Mouse (Mus musculus): ENCODE measurements at regions not wholly inside any gene's neighbourhood (a gene's known extent, or its start where the extent isn't known, plus 50 kb on each side); places are given as distances from the start of the nearest gene placed in this dataset.

- TF ChIP-seq CTCF (IDR thresholded peaks at IDR 0.05; ENCODE audit: control insufficient read depth, insufficient read depth, low read length), result no peak
- TF ChIP-seq POLR2A (IDR thresholded peaks at IDR 0.05; ENCODE audit: borderline replicate concordance, control insufficient read depth, low read depth, low read length), result no peak
These were observed 169.7 kb upstream of the Ankrd55 start for GRCm38 (mm10) chr13:112118564-112118963.
